Mouse (Mus musculus) forebrain, embryonic 14.5 days (tissue): ENCODE measurements around the gene Tnfrsf11a. TPM values are rescaled to one million over a fixed set of nuclear protein-coding genes. Genes with fewer than 3 reads are reported as not detected.

ENCODE experiments used
- ATAC-seq: fragments of 200-750 bp; cut with Nextera tagmentation; 2 replicates; pipeline ENCODE4 v1.8.0; 2017; ENCODE audit warnings: mild to moderate bottlenecking, moderate library complexity
- DNase-seq: peaks from one replicate; pipeline ENCODE4 v3.0.0-alpha.2; 2015; ENCODE audit warnings: low spot score
- H3K27ac ChIP-seq: fragments of 300-500 bp; sonication (generic); 2 replicates; pipeline ENCODE4 v1.5.1; 2014; ENCODE audit warnings: low read depth, mild to moderate bottlenecking, control low read depth, low read length, moderate library complexity
- H3K27me3 ChIP-seq: fragments of 300-500 bp; sonication (generic); replicated peaks from 2 replicates; pipeline ENCODE4 v1.6.1; 2014; ENCODE audit warnings: low read length, control low read depth, mixed read lengths; ENCODE audit not compliant: control insufficient read depth, insufficient read depth
- H3K36me3 ChIP-seq: fragments of 300-500 bp; sonication (generic); 2 replicates; pipeline ENCODE4 v1.6.1; 2014; ENCODE audit warnings: low read length, control low read depth; ENCODE audit not compliant: control insufficient read depth, insufficient read depth
- H3K4me1 ChIP-seq: fragments of 300-500 bp; sonication (generic); 2 replicates; pipeline ENCODE4 v1.6.1; 2014; ENCODE audit warnings: antibody characterized with exemption, low read length, control low read depth; ENCODE audit not compliant: control insufficient read depth, insufficient read depth
- H3K4me2 ChIP-seq: fragments of 300-500 bp; sonication (generic); 2 replicates; pipeline ENCODE4 v1.6.1; 2014; ENCODE audit warnings: mild to moderate bottlenecking, control low read depth, low read length
- H3K4me3 ChIP-seq: fragments of 300-500 bp; sonication (generic); 2 replicates; pipeline ENCODE4 v1.5.1; 2014; ENCODE audit warnings: low read depth, low read length, control low read depth
- H3K9ac ChIP-seq: fragments of 300-500 bp; sonication (generic); 2 replicates; pipeline ENCODE4 v1.6.1; 2014; ENCODE audit warnings: mild to moderate bottlenecking, low read length, control low read depth, moderate library complexity
- H3K9me3 ChIP-seq: fragments of 300-500 bp; sonication (generic); replicated peaks from 2 replicates; pipeline ENCODE4 v1.6.1; 2016; ENCODE audit warnings: low read length, control low read depth, mixed read lengths; ENCODE audit not compliant: control insufficient read depth
- WGBS: fragments of 180-500 bp; shearing (Covaris S2); extraction: QIAGEN DNeasy Blood & Tissue Kit; methylation state at CpG from one replicate; pipeline ENCODE4 v1.1.7; 2014; 5-methylcytosine and 5-hydroxymethylcytosine counted together
- polyA plus RNA-seq: library from polyadenylated mRNA; unstranded; fragments of >200 nt; fragmentation: Nextera tagmentation; extraction: Ambion mirVana; gene quantifications from 2 replicates; pipeline ENCODE4 v1.2.1, GENCODE M21; 2014

Gene Tnfrsf11a
- polyA plus RNA-seq, 1 experiment from 2014 or later: 0.37 TPM

- no peak for ATAC-seq
- H3K36me3 ChIP-seq: no peaks in the 10 kb centered on the region
- no peak overlapping the region for H3K4me2 ChIP-seq
- no peaks in the 10 kb centered on the region for H3K4me1 ChIP-seq
- WGBS: 47% methylated on average over 14 of the region's 14 CpGs
- no peaks in the 10 kb centered on the region for H3K9me3 ChIP-seq
- DNase-seq: peak; percentile 23
- no peak overlapping the region for H3K9ac ChIP-seq
- H3K27ac ChIP-seq: no peak overlapping the region
- no peak overlapping the region for H3K4me3 ChIP-seq
- H3K27me3 ChIP-seq: no peaks in the 10 kb centered on the region
Measured at GRCm38 (mm10) chr1:105814402-105815270, 34.1 kb downstream of the Tnfrsf11a start.

DNA sequence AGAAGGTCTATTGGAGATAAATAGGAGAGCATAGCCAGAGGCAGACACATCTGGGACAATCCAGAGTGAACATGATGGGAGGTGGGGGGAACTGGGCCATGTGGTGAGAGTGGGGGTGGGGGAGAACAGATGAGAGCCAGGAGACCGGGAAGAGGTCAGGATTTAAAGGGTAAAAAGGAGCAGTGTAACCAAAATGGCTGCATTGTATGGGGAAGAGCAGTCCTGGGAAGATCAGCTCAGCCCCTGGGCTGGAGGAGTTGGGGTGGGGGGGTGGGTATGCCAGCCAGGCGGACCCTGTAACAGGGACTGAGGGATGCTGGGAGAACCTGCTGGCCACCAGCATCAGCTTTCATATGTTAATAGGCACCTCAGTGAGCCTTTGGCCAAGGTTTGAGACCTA, 34.8 kb downstream of the Tnfrsf11a start:
- DNase-seq (no peak), ATAC-seq (no peak)
- no peak overlapping the region for H3K4me2 ChIP-seq
- H3K9ac ChIP-seq: no peak overlapping the region
- no peaks in the 10 kb centered on the region for H3K4me1 ChIP-seq
- no peaks in the 10 kb centered on the region for H3K27me3 ChIP-seq
- H3K27ac ChIP-seq: no peak overlapping the region
- no peak overlapping the region for H3K4me3 ChIP-seq
- no peaks in the 10 kb centered on the region for H3K9me3 ChIP-seq
- WGBS: 46% methylated on average over 2 of the region's 2 CpGs
- no peaks in the 10 kb centered on the region for H3K36me3 ChIP-seq

DNA sequence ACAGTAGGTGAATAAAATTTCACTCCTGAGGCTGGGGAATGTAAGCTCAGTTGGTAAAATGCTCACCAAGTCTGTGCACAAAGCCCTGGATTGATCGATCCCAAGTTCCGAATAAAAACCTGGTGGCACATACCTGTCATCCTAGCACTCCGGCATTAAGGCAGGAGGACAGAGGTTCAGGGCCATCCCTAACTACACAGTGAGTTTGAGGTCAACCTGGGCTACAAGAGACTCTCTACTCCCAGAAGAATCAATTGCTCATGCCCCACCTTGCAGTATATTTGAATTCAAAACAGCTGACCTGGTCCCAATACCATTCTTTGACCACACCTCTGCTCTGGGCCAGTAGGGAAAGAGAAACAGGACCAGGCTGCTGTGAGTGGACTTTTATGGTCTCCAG, 35.2 kb downstream of the Tnfrsf11a start:
- no peak for ATAC-seq
- Histone ChIP-seq H3K4me1 (no peaks in the 10 kb centered on the region), H3K4me2 (no peak overlapping the region), H3K27me3 (no peaks in the 10 kb centered on the region), H3K4me3 (no peak overlapping the region), H3K9ac (no peak overlapping the region), H3K27ac (no peak overlapping the region), H3K9me3 (no peaks in the 10 kb centered on the region), H3K36me3 (no peaks in the 10 kb centered on the region)
- DNase-seq: no peak
- whole genome bisulfite sequencing: 78% methylated on average over 3 of the region's 3 CpGs

GRCm38 (mm10) chr1:105819031-105819430, 38.5 kb downstream of the Tnfrsf11a start:
- WGBS: 39% methylated on average over 6 of the region's 6 CpGs

GRCm38 (mm10) chr1:105819740-105820139, 39.2 kb downstream of the Tnfrsf11a start:
- ATAC-seq (no peak), DNase-seq (no peak)
- H3K4me2 ChIP-seq: no peak overlapping the region
- H3K27ac ChIP-seq: no peak overlapping the region
- no peaks in the 10 kb centered on the region for H3K27me3 ChIP-seq
- WGBS: 81% methylated on average over 7 of the region's 7 CpGs
- H3K9ac ChIP-seq: no peak overlapping the region
- H3K36me3 ChIP-seq: no peaks in the 10 kb centered on the region
- no peaks in the 10 kb centered on the region for H3K9me3 ChIP-seq
- no peak overlapping the region for H3K4me3 ChIP-seq
- H3K4me1 ChIP-seq: no peaks in the 10 kb centered on the region

More at GRCm38 (mm10) chr1:105819031-105819430, 38.5 kb downstream of the Tnfrsf11a start:
- no peak overlapping the region for H3K27ac ChIP-seq
- no peak overlapping the region for H3K9ac ChIP-seq
- DNase-seq (no peak), ATAC-seq (no peak)
- no peaks in the 10 kb centered on the region for H3K4me1 ChIP-seq
- H3K9me3 ChIP-seq: no peaks in the 10 kb centered on the region
- no peak overlapping the region for H3K4me3 ChIP-seq
- H3K27me3 ChIP-seq: no peaks in the 10 kb centered on the region
- no peak overlapping the region for H3K4me2 ChIP-seq
- no peaks in the 10 kb centered on the region for H3K36me3 ChIP-seq

DNA sequence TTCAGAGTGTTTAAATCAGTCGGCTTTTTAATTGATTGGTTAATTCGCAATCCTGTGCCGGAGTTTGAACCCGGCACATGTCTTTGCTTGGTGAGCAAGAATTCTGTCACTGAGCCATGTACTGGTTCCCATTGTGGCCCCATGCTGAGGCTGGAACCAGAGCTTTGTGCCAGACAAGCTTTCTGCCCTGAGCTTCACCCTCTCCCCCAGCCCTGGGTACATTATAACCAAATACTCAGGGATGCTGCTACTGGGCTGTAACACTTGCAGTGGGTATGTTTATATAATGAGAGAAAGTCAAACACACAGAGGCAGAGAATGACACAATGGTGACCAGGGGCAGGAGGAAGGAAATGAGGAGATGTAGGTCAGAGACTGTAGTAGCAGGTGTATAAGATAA, 43.8 kb downstream of the Tnfrsf11a start:
- Histone ChIP-seq H3K9ac (no peak overlapping the region), H3K9me3 (no peaks in the 10 kb centered on the region), H3K4me1 (no peaks in the 10 kb centered on the region), H3K27me3 (no peaks in the 10 kb centered on the region), H3K27ac (no peak overlapping the region), H3K36me3 (no peaks in the 10 kb centered on the region), H3K4me2 (no peak overlapping the region), H3K4me3 (no peak overlapping the region)
- 95% methylated on average over 4 of the region's 4 CpGs for WGBS
- no peak for ATAC-seq
- DNase-seq: no peak

DNA sequence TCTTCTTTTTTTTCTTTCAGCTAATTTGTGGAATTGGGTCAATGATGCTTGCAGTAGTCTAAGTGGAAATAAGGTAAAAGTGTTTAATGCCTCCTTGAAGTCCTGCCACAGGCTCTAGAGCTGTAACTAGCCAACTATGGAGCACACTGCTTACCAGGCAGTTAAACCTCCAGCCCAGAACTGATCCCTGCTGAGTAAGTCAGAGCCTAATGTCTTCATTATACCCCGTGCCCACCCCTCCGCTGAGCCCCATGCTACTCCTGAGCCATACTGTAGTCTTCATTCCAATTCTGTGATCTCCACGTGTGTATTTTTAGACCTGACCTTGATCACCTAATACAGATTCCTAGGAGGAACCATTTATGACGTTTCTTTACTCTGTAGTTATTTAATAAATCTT, 44.5 kb downstream of the Tnfrsf11a start:
- Histone ChIP-seq H3K4me2 (no peak overlapping the region), H3K4me1 (no peaks in the 10 kb centered on the region), H3K36me3 (no peaks in the 10 kb centered on the region), H3K9me3 (no peaks in the 10 kb centered on the region), H3K27me3 (no peaks in the 10 kb centered on the region), H3K4me3 (no peak overlapping the region), H3K9ac (no peak overlapping the region), H3K27ac (no peak overlapping the region)
- DNase-seq (no peak), ATAC-seq (no peak)
- 78% methylated on average over 4 of the region's 4 CpGs for WGBS

GRCm38 (mm10) chr1:105827374-105827773, 46.9 kb downstream of the Tnfrsf11a start:
- DNase-seq (no peak), ATAC-seq (no peak)
- Histone ChIP-seq H3K4me1 (no peaks in the 10 kb centered on the region), H3K4me2 (no peak overlapping the region), H3K27ac (no peak overlapping the region), H3K9ac (no peak overlapping the region), H3K9me3 (no peaks in the 10 kb centered on the region), H3K4me3 (no peak overlapping the region), H3K27me3 (no peaks in the 10 kb centered on the region), H3K36me3 (no peaks in the 10 kb centered on the region)
- WGBS: 81% methylated on average over 7 of the region's 7 CpGs

DNA sequence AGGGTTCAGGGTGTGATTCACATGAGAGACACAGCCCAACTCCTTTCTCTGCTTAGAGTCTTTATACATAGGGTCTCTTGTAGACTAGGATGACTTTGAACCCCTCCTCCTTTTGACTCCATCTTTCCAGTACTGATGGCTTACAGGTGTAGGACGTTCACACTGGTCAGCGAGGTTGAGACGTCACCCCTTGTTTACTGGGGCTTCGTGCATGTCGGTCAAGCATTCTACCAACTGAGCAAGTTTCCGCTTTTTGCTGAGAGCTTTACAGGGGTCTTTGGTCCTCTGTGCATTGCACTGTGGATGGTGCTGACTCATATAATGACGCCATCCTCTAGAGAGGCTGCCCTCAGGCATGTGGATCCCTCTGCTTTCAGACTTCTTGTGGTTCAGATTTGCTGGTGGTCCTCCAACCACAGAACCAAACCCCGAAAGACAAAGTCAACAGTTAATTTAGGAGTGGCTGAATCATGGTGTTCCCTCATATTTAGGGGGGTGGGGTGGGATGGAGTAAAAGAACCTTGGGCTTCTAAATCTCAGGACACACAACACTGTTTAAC, 47.3 kb downstream of the Tnfrsf11a start:
- H3K9ac ChIP-seq: no peak overlapping the region
- ATAC-seq (no peak), DNase-seq (no peak)
- WGBS: 92% methylated on average over 8 of the region's 8 CpGs
- H3K4me3 ChIP-seq: no peak overlapping the region
- no peak overlapping the region for H3K27ac ChIP-seq
- no peaks in the 10 kb centered on the region for H3K4me1 ChIP-seq
- H3K4me2 ChIP-seq: no peak overlapping the region
- no peaks in the 10 kb centered on the region for H3K9me3 ChIP-seq
- no peaks in the 10 kb centered on the region for H3K27me3 ChIP-seq
- no peaks in the 10 kb centered on the region for H3K36me3 ChIP-seq
